Mouse (Mus musculus): ENCODE measurements around the gene Apobec3. TPM values are rescaled to one million over a fixed set of nuclear protein-coding genes. Genes with fewer than 3 reads are reported as not detected.
"Not testable (repeated sequence)": the region's sequence is repeated elsewhere in the genome, so short reads cannot be mapped to it uniquely, and the experiment has no call there.

Apobec3 gene
- polyA plus RNA-seq, 1 experiment from 2014 or later: 9.4 TPM

DNA sequence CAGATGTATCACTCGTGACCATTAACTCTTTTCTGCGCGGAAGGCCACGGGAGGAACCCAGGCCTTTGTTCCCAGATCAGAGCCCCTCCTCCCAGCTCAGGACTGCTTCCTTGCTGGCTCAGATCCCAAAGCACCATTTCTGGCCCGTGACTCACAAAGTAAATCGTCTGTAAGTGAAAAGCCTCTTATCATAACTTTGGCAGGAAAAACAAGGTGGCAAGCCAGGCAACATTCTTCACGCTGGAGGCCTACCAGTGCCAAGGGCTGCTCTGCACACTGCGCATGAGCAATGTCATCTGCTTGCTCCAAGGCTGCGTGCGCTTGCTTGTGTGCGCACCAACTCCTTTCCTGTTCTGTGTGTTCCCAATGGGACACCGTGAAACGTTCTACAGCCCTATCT is 12.1 kb upstream of the Apobec3 start:
- DNase-seq (ENCODE audit: low spot score): no peak
- H3K9me3 ChIP-seq (replicated peaks): no peaks in the 10 kb centered on the region
- peaks cover 24% of the 10 kb centered on the region; the same call in 1 of the 2 replicates for H3K27me3 ChIP-seq (ENCODE audit: low read depth, poor library complexity, severe bottlenecking)
- peaks cover 10% of the 10 kb centered on the region for H3K4me1 ChIP-seq
- 71% methylated on average over 13 of the region's 13 CpGs for WGBS
- no peaks in the 10 kb centered on the region for H3K36me3 ChIP-seq
- H3K4me3 ChIP-seq: no peak overlapping the region
- H3K27ac ChIP-seq: no peak overlapping the region

DNA sequence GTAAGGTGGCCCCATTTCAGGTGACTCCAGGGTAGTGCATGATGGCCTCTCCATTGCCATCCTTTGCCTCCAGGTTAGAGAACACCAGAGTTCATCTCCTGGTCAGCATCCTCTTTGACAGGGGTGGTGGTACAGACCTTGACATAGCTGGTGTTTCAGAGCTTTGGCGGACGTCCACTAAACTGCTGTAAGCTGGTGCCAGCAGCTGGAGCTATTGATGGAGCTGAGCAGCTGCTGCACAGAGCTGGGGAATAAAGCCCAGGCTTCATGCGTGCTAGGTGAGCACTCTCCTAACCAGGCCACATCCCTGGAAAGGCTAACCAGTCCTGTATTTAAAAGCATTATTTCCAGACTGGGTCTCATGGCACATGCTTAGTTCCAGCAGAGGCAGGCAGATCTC is 11.0 kb upstream of the Apobec3 start:
- no peaks in the 10 kb centered on the region for H3K36me3 ChIP-seq
- peaks cover 10% of the 10 kb centered on the region for H3K4me1 ChIP-seq
- no peak overlapping the region for H3K27ac ChIP-seq
- WGBS: 81% methylated on average over 3 of the region's 3 CpGs
- H3K27me3 ChIP-seq (ENCODE audit: low read depth, poor library complexity, severe bottlenecking): peaks cover 24% of the 10 kb centered on the region; the same call in 1 of the 2 replicates
- no peaks in the 10 kb centered on the region for H3K9me3 ChIP-seq (replicated peaks)
- no peak overlapping the region for H3K4me3 ChIP-seq
- DNase-seq (ENCODE audit: low spot score): no peak

GRCm38 (mm10) chr15:79882623-79883267 is 8.7 kb upstream of the Apobec3 start:
- H3K9me3 ChIP-seq (replicated peaks): no peaks in the 10 kb centered on the region
- H3K4me1 ChIP-seq: peaks cover 10% of the 10 kb centered on the region
- 29% methylated on average over 19 of the region's 19 CpGs for WGBS
- H3K4me3 ChIP-seq: peak overlapping the region; percentile 58
- no peaks in the 10 kb centered on the region for H3K36me3 ChIP-seq
- no peak for DNase-seq (ENCODE audit: low spot score)
- H3K27me3 ChIP-seq (ENCODE audit: low read depth, poor library complexity, severe bottlenecking): peaks cover 24% of the 10 kb centered on the region; the same call in 1 of the 2 replicates
- H3K27ac ChIP-seq: 0 out of 2 replicates have a peak overlapping the region, but pooled peaks have one; percentile 14

DNA sequence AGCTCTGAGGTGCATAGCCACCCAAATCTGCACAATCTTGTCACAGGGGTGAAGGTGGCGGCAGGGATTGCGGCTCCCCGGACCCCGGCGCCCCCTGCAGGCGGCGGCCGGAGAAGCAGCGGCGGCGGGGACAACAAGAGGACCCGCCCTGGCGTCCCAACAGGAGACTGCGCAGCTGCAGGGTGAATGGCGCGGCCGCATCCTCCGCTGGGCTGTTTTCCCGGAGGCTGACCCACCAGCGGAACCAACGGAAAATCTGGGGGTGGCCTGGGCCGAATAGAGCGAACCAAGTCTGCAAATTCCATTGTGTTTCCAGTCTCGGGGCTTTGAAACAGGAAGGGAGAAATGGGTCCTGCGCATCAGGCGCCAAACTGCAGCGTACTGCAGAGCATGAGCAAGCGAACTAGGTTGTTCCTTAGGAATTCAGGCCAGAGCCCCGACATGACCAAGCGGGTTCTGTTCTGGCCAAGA is 8.1 kb upstream of the Apobec3 start:
- Histone ChIP-seq H3K9me3 (replicated peaks) (no peaks in the 10 kb centered on the region), H3K4me3 (peak overlapping the region; percentile 58), H3K4me1 (peaks cover 10% of the 10 kb centered on the region), H3K36me3 (no peaks in the 10 kb centered on the region), H3K27ac (peak overlapping the region; percentile 87), H3K27me3 (ENCODE audit: low read depth, poor library complexity, severe bottlenecking) (peaks cover 24% of the 10 kb centered on the region; the same call in 1 of the 2 replicates)
- DNase-seq (ENCODE audit: low spot score): peak; percentile 95
- WGBS: under 1% methylated on average over 30 of the region's 30 CpGs

DNA sequence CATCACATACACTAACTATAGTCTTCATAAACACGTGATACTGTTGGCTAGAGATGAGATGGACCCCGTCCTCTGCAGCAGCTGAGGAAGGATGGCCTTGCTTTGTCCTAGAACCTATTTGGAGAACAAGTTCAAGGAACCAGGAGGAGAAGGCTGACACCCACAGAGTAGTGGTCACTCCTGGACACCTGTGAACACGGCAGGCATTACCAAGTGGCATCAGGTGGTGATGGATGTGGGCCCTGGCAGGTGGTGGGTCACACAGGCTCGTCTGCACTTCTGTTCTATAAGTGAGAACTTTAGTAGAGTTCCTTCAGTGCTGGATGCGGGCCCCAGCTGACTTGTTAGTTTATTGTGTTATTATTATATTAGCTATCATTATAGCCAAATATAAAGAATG is 6.6 kb upstream of the Apobec3 start:
- DNase-seq (ENCODE audit: low spot score): no peak
- peaks cover 31% of the 10 kb centered on the region; the same call in 1 of the 2 replicates for H3K27me3 ChIP-seq (ENCODE audit: low read depth, poor library complexity, severe bottlenecking)
- H3K4me3 ChIP-seq: no peak overlapping the region
- H3K4me1 ChIP-seq: peaks cover 10% of the 10 kb centered on the region
- WGBS: 78% methylated on average over 5 of the region's 5 CpGs
- H3K9me3 ChIP-seq (replicated peaks): no peaks in the 10 kb centered on the region
- no peaks in the 10 kb centered on the region for H3K36me3 ChIP-seq
- H3K27ac ChIP-seq: no peak overlapping the region

DNA sequence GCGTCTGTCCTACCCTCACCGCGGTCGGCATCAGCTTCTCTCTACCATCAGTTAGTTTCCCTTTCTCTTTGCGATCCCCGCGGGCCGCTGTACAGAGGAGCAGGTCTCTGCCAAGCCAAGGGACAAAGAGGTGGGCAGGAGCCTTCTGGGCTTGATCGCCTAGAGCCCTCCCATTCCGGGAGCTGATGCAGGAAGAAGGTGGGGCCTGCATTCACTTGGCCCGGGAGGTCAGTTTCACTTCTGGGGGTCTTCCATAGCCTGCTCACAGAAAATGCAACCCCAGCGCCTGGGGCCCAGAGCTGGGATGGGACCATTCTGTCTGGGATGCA is 718 bp downstream of the Apobec3 start:
- peaks cover 49% of the 10 kb centered on the region for H3K27me3 ChIP-seq (ENCODE audit: low read depth, poor library complexity, severe bottlenecking)
- peak; percentile 61 for DNase-seq (ENCODE audit: low spot score)
- peak overlapping the region; percentile 78 for H3K27ac ChIP-seq
- no peaks in the 10 kb centered on the region for H3K9me3 ChIP-seq (replicated peaks)
- WGBS: 1% methylated on average over 12 of the region's 12 CpGs
- peaks cover 14% of the 10 kb centered on the region for H3K4me1 ChIP-seq
- H3K4me3 ChIP-seq: peak overlapping the region; percentile 53
- H3K36me3 ChIP-seq: no peaks in the 10 kb centered on the region

GRCm38 (mm10) chr15:79892995-79893823 is 1.8 kb downstream of the Apobec3 start:
- no peaks in the 10 kb centered on the region for H3K36me3 ChIP-seq

GRCm38 (mm10) chr15:79893824-79894123 is 2.3 kb downstream of the Apobec3 start:
- DNase-seq (ENCODE audit: low spot score): no peak
- no peak overlapping the region for H3K4me3 ChIP-seq
- peaks cover 55% of the 10 kb centered on the region for H3K27me3 ChIP-seq (ENCODE audit: low read depth, poor library complexity, severe bottlenecking)
- H3K36me3 ChIP-seq: no peaks in the 10 kb centered on the region
- H3K4me1 ChIP-seq: peaks cover 14% of the 10 kb centered on the region
- H3K9me3 ChIP-seq (replicated peaks): no peaks in the 10 kb centered on the region
- WGBS: 30% methylated on average over 3 of the region's 3 CpGs
- H3K27ac ChIP-seq: no peak overlapping the region

More at GRCm38 (mm10) chr15:79892995-79893823, 1.8 kb downstream of the Apobec3 start:
- DNase-seq (ENCODE audit: low spot score): no peak
- Histone ChIP-seq H3K9me3 (replicated peaks) (no peaks in the 10 kb centered on the region), H3K4me1 (peaks cover 14% of the 10 kb centered on the region), H3K4me3 (peak overlapping the region; percentile 53), H3K27ac (no peak overlapping the region), H3K27me3 (ENCODE audit: low read depth, poor library complexity, severe bottlenecking) (peaks cover 55% of the 10 kb centered on the region)
- 67% methylated on average over 15 of the region's 15 CpGs for WGBS

- Histone ChIP-seq H3K36me3 (no peaks in the 10 kb centered on the region), H3K27ac (no peak overlapping the region), H3K27me3 (ENCODE audit: low read depth, poor library complexity, severe bottlenecking) (peaks cover 50% of the 10 kb centered on the region), H3K4me3 (no peak overlapping the region), H3K4me1 (peaks cover 14% of the 10 kb centered on the region), H3K9me3 (replicated peaks) (no peaks in the 10 kb centered on the region)
- no peak for DNase-seq (ENCODE audit: low spot score)
- 80% methylated on average over 4 of the region's 4 CpGs for WGBS
Observed at GRCm38 (mm10) chr15:79894343-79894742, 2.9 kb downstream of the Apobec3 start.

DNA sequence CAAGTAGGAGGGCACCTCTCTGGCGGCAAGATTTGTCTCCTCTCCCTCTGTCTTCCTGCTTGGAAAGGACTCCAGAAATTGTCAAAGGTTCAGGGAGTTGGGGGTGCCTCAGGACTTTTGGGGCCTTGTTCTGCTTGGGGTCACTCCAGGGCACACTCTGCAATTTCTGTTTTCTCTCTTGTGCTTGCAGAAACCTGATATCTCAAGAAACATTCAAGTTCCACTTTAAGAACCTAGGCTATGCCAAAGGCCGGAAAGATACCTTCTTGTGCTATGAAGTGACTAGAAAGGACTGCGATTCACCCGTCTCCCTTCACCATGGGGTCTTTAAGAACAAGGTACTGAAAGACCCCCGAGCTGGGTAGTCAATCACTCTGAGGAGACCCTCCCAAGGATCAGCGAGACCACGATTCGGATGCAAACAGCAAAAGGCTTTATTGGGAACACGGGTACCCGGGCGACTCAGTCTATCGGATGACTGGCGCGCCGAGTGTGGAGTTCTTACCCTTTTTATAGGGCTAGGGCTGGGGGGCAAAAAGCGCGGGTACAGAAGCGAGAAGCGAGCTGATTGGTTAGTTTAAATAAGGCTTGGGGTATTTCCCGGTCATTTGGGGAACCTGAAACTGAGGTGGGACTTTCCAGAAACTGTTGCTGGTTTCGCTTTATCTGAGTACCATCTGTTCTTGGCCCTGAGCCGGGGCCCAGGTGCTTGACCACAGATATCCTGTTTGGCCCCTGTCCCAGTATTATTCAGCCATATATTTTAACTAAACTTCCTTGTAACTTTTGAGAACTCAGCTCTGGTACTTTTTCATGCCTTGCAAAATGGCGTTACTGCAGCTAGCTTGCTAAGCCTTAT is 4.0 kb downstream of the Apobec3 start:
- not testable (repeated sequence) for H3K4me3 ChIP-seq; H3K36me3 ChIP-seq; DNase-seq (ENCODE audit: low spot score); H3K27ac ChIP-seq; H3K9me3 ChIP-seq (replicated peaks)
- 92% methylated on average over 14 of the region's 23 CpGs for WGBS
- peaks cover 14% of the 10 kb centered on the region for H3K4me1 ChIP-seq
- peaks cover 41% of the 10 kb centered on the region for H3K27me3 ChIP-seq (ENCODE audit: low read depth, poor library complexity, severe bottlenecking)

GRCm38 (mm10) chr15:79896080-79896725 is 4.7 kb downstream of the Apobec3 start:
- Histone ChIP-seq H3K36me3 (no peaks in the 10 kb centered on the region), H3K4me3 (no peak overlapping the region), H3K4me1 (peaks cover 14% of the 10 kb centered on the region), H3K27me3 (ENCODE audit: low read depth, poor library complexity, severe bottlenecking) (peaks cover 34% of the 10 kb centered on the region), H3K9me3 (replicated peaks) (no peaks in the 10 kb centered on the region), H3K27ac (no peak overlapping the region)
- WGBS: 79% methylated on average over 9 of the region's 9 CpGs
- no peak for DNase-seq (ENCODE audit: low spot score)

DNA sequence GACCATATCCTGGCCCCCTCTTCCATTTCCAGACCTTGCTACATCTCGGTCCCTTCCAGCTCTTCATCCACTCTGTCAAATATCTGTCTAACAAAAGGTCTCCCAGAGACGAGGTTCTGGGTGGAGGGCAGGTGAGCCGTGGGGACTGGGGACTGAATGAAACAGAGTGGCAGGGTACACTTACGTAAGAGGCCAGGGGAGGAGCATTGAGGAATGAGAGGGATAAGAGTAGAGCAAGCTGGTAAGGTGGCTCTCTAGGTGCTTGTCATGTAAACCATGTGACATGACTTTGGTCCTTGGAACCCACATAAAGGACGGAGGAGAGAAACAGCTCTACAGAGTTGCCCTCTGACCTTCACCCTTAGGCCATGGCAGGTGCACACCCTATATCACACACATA is 7.5 kb downstream of the Apobec3 start:
- Histone ChIP-seq H3K4me3 (no peak overlapping the region), H3K27ac (no peak overlapping the region), H3K27me3 (ENCODE audit: low read depth, poor library complexity, severe bottlenecking) (peaks cover 6% of the 10 kb centered on the region; the same call in 1 of the 2 replicates), H3K9me3 (replicated peaks) (no peaks in the 10 kb centered on the region), H3K4me1 (no peaks in the 10 kb centered on the region), H3K36me3 (no peaks in the 10 kb centered on the region)
- WGBS: 88% methylated on average over 5 of the region's 5 CpGs
- no peak for DNase-seq (ENCODE audit: low spot score)

Measured in limb, embryonic 10.5 days (tissue).